Mouse (Mus musculus) gastrocnemius, postnatal 4 days (tissue): ENCODE results near the gene Tmem108. TPM values are rescaled to one million over a fixed set of nuclear protein-coding genes. Genes with fewer than 3 reads are reported as not detected.
A peak's percentile ranks its signal among the peaks of the same experiment; 100 is the strongest.

Experiments
- DNase-seq, 2 experiments: peaks; one replicate each; pipeline ENCODE4 v3.0.0; 2021 to 2022; ENCODE audit warnings: low spot score in 2 of 2, mixed read lengths in 2 of 2
- total RNA-seq, 2 experiments: library from RNA; stranded (reverse); gene quantifications; 2 replicates each; pipeline ENCODE4 v1.2.3; 2021

Tmem108 gene
- total RNA-seq, 2 experiments from 2014 or later, result 0.71 to 0.96 TPM

- no peak for DNase-seq
Measured at GRCm38 (mm10) chr9:103639413-103639812, 122.2 kb downstream of the Tmem108 start.

- no peak for DNase-seq
Measured at GRCm38 (mm10) chr9:103637451-103637850, 124.2 kb downstream of the Tmem108 start.

DNA sequence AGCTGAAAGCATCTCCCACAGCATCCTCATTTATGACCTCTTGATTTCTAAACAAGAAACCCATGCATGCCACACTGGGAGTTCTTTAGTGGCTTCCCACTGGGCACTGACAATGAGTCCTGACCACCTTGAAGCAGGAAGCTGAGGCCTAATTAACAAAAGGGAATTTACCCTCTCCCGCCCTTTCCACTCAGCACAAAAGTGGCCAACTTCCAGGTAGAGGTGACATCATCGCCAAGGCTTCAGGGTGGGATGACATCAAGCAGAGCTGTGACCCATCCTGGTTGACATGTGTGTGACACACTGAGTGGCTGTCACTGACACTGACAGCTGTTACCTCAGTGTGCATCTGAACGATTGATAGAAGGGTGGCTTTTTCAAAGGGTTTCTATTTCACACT, 124.8 kb downstream of the Tmem108 start:
- DNase-seq, result no peak

DNA sequence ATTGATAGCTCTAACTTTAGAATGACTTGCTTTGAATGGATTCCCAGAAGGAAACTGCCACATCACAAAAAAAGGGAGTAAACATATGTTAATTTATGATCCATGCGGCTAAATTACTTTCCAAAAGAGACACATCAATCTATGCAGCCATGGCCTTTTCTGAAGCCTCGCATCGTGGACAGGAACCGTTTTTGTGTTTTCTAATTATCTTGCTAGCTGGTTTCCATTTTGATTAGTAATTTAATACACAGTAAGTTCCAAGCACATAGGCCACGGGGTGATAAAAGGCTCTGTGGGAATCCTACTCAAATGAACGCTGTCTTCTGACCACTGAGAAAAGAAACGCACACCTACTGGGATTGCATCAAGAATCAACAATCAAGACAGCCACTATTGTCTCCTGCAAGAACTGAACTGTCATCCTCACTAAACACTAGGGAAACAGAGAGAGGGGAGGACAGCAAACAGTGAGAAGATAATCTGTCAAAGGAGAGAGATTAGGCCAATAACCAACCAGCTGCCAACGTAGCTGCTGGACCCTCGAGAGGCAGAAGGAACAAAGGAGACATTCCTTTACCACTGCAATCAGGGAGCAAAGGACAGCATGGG, 132.7 kb downstream of the Tmem108 start:
- no peak for DNase-seq

DNA sequence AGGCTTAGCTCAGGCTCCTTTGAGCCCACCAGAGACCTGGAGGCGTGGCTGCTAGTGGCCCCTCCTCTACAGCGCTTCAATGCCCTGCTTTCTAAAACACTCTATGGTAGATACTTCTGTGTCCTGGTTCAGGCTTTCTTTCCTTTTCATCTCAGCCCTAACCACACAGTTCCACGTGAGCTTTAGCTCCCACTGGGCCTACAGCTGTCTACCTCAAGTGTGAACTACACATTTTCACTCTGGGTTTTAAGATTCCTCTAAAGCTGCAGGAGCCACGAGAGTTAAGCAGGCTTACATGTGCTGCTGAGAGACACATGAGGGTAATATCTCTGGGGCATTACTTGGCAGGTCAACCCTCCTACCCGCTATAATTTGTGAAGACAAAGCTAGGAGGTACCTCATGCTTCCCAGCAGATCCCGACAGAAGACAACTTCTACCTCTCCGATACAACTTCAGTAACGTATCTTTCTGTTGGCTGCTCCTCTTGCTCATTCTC, 134.2 kb downstream of the Tmem108 start:
- DNase-seq, result no peak

- DNase-seq, result no peak
Measured at GRCm38 (mm10) chr9:103626156-103626555, 135.5 kb downstream of the Tmem108 start.

GRCm38 (mm10) chr9:103624649-103625048, 137.0 kb downstream of the Tmem108 start:
- peak in 1 of 2 experiments; percentile 45 for DNase-seq

- no peak for DNase-seq
Measured at GRCm38 (mm10) chr9:103623560-103624316, 137.9 kb downstream of the Tmem108 start.

DNA sequence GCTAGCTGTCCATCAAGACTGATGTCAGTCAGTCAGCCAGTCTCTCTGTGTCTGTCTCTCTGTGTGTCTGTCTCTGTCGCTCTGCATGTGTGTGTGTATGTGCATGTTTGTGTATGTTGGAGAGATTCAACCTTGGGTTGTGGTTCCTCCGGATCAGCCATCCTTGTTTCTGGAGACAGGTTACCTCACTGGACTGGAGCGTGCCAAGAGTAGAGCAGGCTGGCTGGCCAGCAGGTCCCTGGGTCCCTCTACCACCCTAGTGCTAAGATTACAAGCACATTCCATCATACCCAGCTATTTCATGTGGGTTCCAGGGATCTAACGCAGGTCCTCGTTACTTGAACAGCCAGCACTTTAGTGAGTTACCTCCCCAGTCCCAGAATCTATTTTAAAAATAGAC, 138.6 kb downstream of the Tmem108 start:
- DNase-seq, result no peak

DNA sequence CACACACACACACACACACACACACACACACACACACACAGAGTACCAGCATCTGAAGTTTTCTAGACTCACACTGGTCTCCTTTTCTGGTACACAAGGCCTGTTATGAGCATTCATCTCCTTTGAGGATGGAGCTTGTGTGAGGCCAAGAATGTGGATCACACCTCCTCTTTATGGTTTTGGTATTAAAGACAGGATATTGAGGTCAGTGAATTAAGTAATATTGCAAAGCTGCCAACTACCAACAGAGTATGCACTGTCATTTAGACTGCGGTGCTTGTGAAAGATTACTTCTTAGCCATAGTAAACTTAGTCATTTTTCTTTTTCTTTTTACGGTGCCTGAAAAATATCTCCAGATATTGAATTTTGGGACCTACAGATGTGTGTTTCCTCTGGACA, 139.8 kb downstream of the Tmem108 start:
- no peak for DNase-seq

DNA sequence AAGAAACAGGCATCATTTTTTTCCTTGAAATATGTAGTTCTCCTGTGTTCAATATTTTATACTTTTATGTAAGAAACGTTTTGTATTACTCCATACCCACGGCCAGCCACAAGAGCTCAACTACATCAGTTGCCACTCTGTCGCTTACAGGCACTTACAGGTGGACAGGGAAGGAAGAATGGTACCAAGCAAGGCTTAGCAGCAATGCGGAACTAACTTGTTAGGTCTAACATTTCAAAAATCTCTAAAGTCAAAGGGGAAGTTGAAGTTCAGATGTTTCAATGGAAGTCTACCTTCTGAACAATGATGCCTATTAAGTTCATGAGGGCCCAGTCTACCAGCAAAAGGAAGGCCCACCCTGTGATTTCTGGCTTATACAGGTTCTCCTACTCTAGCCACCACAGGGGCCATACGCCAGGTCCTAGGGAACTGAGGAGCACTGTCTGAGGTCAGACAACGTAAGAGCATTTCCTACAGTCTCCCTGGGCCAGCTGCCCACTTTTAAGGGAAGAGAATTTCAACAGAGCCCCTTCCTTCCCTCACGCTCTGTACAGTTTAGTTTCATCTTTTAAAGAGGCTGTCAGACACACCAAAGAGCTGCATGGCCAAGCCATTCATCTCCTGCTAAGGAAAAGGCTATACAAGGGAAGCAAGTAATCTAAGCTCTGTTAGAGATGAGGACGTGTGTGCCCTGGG, 141.0 kb downstream of the Tmem108 start:
- DNase-seq, result no peak

DNA sequence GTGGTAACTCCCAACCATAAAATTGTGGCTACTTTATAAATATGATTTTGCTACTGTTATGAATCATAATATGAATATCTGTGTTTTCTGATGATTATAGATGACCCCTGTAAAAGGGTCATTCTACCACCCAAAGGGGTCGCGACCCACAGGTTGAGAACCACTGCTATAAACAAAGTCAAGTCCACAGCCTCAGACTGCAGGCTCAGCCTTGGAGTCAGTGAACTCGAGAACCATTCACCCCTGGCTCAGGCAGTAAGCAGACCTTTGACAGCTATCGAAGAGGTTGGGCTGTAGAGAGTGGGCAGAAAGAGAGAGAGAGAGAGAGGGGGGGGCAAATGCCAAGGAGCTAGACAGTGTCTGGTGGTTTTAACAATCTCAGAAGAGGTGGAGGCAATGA, 147.4 kb downstream of the Tmem108 start:
- no peak for DNase-seq

GRCm38 (mm10) chr9:103608161-103609058, 153.2 kb downstream of the Tmem108 start:
- no peak for DNase-seq

DNA sequence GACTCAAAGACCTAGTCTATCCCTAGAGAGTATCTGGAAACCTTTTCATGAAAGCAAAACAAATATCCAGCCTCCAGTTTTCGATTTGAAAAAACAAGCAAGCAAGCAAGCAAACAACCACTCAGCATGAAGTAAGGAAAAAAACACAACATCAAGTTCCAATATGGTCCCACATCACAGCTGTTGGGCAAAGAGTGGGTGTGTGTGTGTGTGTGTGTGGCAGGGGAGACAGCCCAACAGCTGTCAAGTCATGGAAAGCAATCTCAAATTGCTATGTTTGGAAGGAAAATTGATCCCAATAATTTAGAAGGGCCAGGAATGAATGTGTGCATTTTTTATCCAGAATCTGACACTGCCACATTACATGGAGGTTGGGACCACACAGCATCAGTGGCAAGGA, 155.6 kb downstream of the Tmem108 start:
- DNase-seq, result no peak

GRCm38 (mm10) chr9:103603792-103604191, 157.8 kb downstream of the Tmem108 start:
- DNase-seq, result no peak

- DNase-seq, result no peak
Measured at GRCm38 (mm10) chr9:103601878-103602277, 159.8 kb downstream of the Tmem108 start.

DNA sequence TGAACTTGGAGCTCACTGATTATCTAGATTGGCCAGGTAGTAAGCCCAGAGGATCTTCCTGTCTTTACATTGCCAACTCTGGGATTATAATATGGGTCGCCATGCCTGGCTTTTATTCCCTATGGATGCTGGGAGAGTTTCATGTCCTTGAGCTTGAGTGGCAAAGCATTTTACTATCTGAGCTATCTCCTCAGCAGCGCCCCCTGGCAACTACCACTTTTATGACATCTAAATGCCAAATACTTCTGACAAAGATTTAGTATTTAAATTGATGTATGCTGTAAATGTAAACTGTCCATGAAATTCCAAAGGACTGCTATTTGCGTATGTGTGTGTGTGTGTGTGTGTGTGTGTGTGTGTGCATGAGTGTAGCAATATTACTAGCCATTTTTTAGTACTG, 160.8 kb downstream of the Tmem108 start:
- DNase-seq, result peak in 1 of 2 experiments; percentile 10

GRCm38 (mm10) chr9:103599908-103600307, 161.7 kb downstream of the Tmem108 start:
- DNase-seq, result no peak

GRCm38 (mm10) chr9:103597861-103598260, 163.8 kb downstream of the Tmem108 start:
- DNase-seq, result no peak

GRCm38 (mm10) chr9:103595190-103595837, 166.3 kb downstream of the Tmem108 start:
- no peak for DNase-seq
